Comparison of ENCODE assay signal across 8 mouse cellular contexts in genomic region chr11:65806321-65806904, GRCm38 (mm10). TPM values are rescaled to one million over a fixed set of nuclear protein-coding genes. Genes with fewer than 3 reads are reported as not detected.
DNase-seq lines count a peak whose midpoint lies in the region; ATAC-seq and TF ChIP-seq lines count a peak whose summit lies in the region.

No protein-coding gene starts in this region.

- peak; percentile 43 for ATAC-seq in G1E (ENCODE audit: extremely low read depth, insufficient number of reproducible peaks, low FRiP score, poor library complexity, severe bottlenecking)
- ATAC-seq in embryonic facial prominence, embryonic 13.5 days (ENCODE audit: insufficient number of reproducible peaks, insufficient read depth, low FRiP score, low TSS enrichment, low read depth), result no peak
- no peak; the same call in 1 of the 2 replicates for ATAC-seq in heart, embryonic 16.5 days (replicated peaks; ENCODE audit: extremely low read depth, insufficient read depth, low FRiP score)
- no peak; the same call in none of the 2 replicates for ATAC-seq in limb, embryonic 12.5 days (ENCODE audit: insufficient number of reproducible peaks, insufficient read depth, low FRiP score, low TSS enrichment, low read depth)
- ATAC-seq in midbrain, embryonic 11.5 days (ENCODE audit: low FRiP score), result no peak; the same call in none of the 2 replicates

- H3K9ac ChIP-seq in embryonic facial prominence, embryonic 13.5 days, result peak overlapping the region; percentile 80
- H3K9ac ChIP-seq in heart, embryonic 16.5 days (ENCODE audit: low read length), result peak overlapping the region; percentile 70
- peak overlapping the region; percentile 45 for H3K9ac ChIP-seq in limb, embryonic 12.5 days (replicated peaks)
- H3K9ac ChIP-seq in midbrain, embryonic 11.5 days (ENCODE audit: low read length), result peak overlapping the region; percentile 56

- no peaks in the 10 kb centered on the region for H3K9me3 ChIP-seq in G1E (replicated peaks)
- no peaks in the 10 kb centered on the region for H3K9me3 ChIP-seq in embryonic facial prominence, embryonic 13.5 days
- H3K9me3 ChIP-seq in heart, embryonic 16.5 days (replicated peaks; ENCODE audit: control insufficient read depth, low read length), result no peaks in the 10 kb centered on the region
- H3K9me3 ChIP-seq in limb, embryonic 12.5 days, result no peaks in the 10 kb centered on the region
- H3K9me3 ChIP-seq in midbrain, embryonic 11.5 days (ENCODE audit: control insufficient read depth, low read length), result no peaks in the 10 kb centered on the region

- WGBS in embryonic facial prominence, embryonic 13.5 days, result 2% methylated on average over 20 of the region's 20 CpGs
- under 1% methylated on average over 20 of the region's 20 CpGs for WGBS in heart, embryonic 16.5 days
- 2% methylated on average over 20 of the region's 20 CpGs for WGBS in limb, embryonic 12.5 days
- WGBS in midbrain, embryonic 11.5 days, result 2% methylated on average over 20 of the region's 20 CpGs

- H3K4me1 ChIP-seq in G1E (ENCODE audit: insufficient read depth, low read depth, low read length), result peaks cover 21% of the 10 kb centered on the region
- H3K4me1 ChIP-seq in embryonic facial prominence, embryonic 13.5 days, result peaks cover 9% of the 10 kb centered on the region
- H3K4me1 ChIP-seq in heart, embryonic 16.5 days (ENCODE audit: control insufficient read depth, insufficient read depth, low read length), result peaks cover 12% of the 10 kb centered on the region
- H3K4me1 ChIP-seq in limb, embryonic 12.5 days (replicated peaks), result peaks cover 5% of the 10 kb centered on the region; the same call in 1 of the 2 replicates
- H3K4me1 ChIP-seq in midbrain, embryonic 11.5 days (ENCODE audit: control insufficient read depth, insufficient read depth, low read length), result peaks cover 5% of the 10 kb centered on the region

- no peak overlapping the region for H3K27ac ChIP-seq in embryonic facial prominence, embryonic 13.5 days
- H3K27ac ChIP-seq in heart, embryonic 16.5 days (ENCODE audit: low read length), result peak overlapping the region; percentile 74
- no peak overlapping the region for H3K27ac ChIP-seq in limb, embryonic 12.5 days
- H3K27ac ChIP-seq in midbrain, embryonic 11.5 days (ENCODE audit: low read depth, low read length), result no peak overlapping the region

- TF ChIP-seq CTCF in G1E (IDR thresholded peaks at IDR 0.05; ENCODE audit: low read depth, low read length), result no peak

- peak overlapping the region; percentile 92 for H3K4me2 ChIP-seq in embryonic facial prominence, embryonic 13.5 days
- peak overlapping the region; percentile 97 for H3K4me2 ChIP-seq in heart, embryonic 16.5 days (ENCODE audit: low read depth, low read length)
- peak overlapping the region; percentile 86 for H3K4me2 ChIP-seq in limb, embryonic 12.5 days
- H3K4me2 ChIP-seq in midbrain, embryonic 11.5 days, result peak overlapping the region; percentile 84

- H3K27me3 ChIP-seq in G1E (ENCODE audit: insufficient read depth, low read length), result no peaks in the 10 kb centered on the region
- H3K27me3 ChIP-seq in embryonic facial prominence, embryonic 13.5 days, result no peaks in the 10 kb centered on the region
- H3K27me3 ChIP-seq in heart, embryonic 16.5 days (ENCODE audit: control insufficient read depth, insufficient read depth, low read length), result no peaks in the 10 kb centered on the region
- 0 out of 2 replicates have a peak, but pooled peaks cover 2% of the 10 kb centered on the region for H3K27me3 ChIP-seq in limb, embryonic 12.5 days
- H3K27me3 ChIP-seq in midbrain, embryonic 11.5 days (ENCODE audit: control insufficient read depth, insufficient read depth, low read length), result no peaks in the 10 kb centered on the region

- peak overlapping the region; percentile 95 for H3K4me3 ChIP-seq in G1E (ENCODE audit: low read depth, low read length)
- peak overlapping the region; percentile 72 for H3K4me3 ChIP-seq in embryonic facial prominence, embryonic 13.5 days
- H3K4me3 ChIP-seq in heart, embryonic 16.5 days (ENCODE audit: low read length), result peak overlapping the region; percentile 89
- H3K4me3 ChIP-seq in limb, embryonic 12.5 days (replicated peaks), result peak overlapping the region; percentile 78
- H3K4me3 ChIP-seq in midbrain, embryonic 11.5 days (ENCODE audit: low read depth, low read length), result peak overlapping the region; percentile 59

- H3K36me3 ChIP-seq in G1E (replicated peaks), result peaks cover 10% of the 10 kb centered on the region
- H3K36me3 ChIP-seq in embryonic facial prominence, embryonic 13.5 days, result no peaks in the 10 kb centered on the region
- no peaks in the 10 kb centered on the region for H3K36me3 ChIP-seq in heart, embryonic 16.5 days (ENCODE audit: control insufficient read depth, insufficient read depth)
- no peaks in the 10 kb centered on the region for H3K36me3 ChIP-seq in limb, embryonic 12.5 days
- no peaks in the 10 kb centered on the region for H3K36me3 ChIP-seq in midbrain, embryonic 11.5 days (ENCODE audit: control insufficient read depth, insufficient read depth, low read length)

- DNase-seq in embryo, embryonic 10 days (ENCODE audit: low spot score), result peak; percentile 28
- no peak for DNase-seq in embryo, embryonic 9.5 days (ENCODE audit: extremely low spot score)
- peak; percentile 55 for DNase-seq in G1E (ENCODE audit: low spot score)
- DNase-seq in midbrain, embryonic 11.5 days (ENCODE audit: low spot score, missing footprints), result no peak
- DNase-seq in thymus, postnatal 0 days (ENCODE audit: low spot score), result peak; percentile 70

RNA-seq across cellular contexts. Expression of gene Zkscan6, which starts 0.6 kb away (rescaled TPM):
- total RNA-seq in G1E (2014; fragmentation: Nextera tagmentation) (4.9 and 5.4 TPM in 2 replicates), G1E (2017) (26.8 and 27.1 TPM in 2 replicates)
- 2.4 and 2.8 TPM in 2 replicates for polyA plus RNA-seq in G1E (2012)
- 13.8 and 14.9 TPM in 2 replicates for polyA plus RNA-seq in embryonic facial prominence, embryonic 13.5 days (2015; fragmentation: Nextera tagmentation; extraction: Ambion mirVana)
- 10.9 and 12.8 TPM in 2 replicates for polyA plus RNA-seq in heart, embryonic 16.5 days (2015; fragmentation: Nextera tagmentation; extraction: Ambion mirVana)
- 13.8 and 14.4 TPM in 2 replicates for polyA plus RNA-seq in limb, embryonic 12.5 days (2016; fragmentation: Nextera tagmentation; extraction: Ambion mirVana)
- polyA plus RNA-seq in midbrain, embryonic 11.5 days (2014; fragmentation: Nextera tagmentation; extraction: Ambion mirVana), result 13.5 and 13.6 TPM in 2 replicates
- polyA plus RNA-seq in thymus, postnatal 0 days (2015; fragmentation: Nextera tagmentation; extraction: Ambion mirVana), result 21.3 and 21.8 TPM in 2 replicates

RNA-seq across cellular contexts. Expression of gene Map2k4, which starts 18.3 kb away (rescaled TPM):
- 90.1 and 106 TPM in 2 replicates for total RNA-seq in G1E (2014; fragmentation: Nextera tagmentation)
- total RNA-seq in G1E (2017), result 43.8 and 48.6 TPM in 2 replicates
- 37.7 and 41.9 TPM in 2 replicates for polyA plus RNA-seq in G1E (2012)
- polyA plus RNA-seq in embryonic facial prominence, embryonic 13.5 days (2015; fragmentation: Nextera tagmentation; extraction: Ambion mirVana), result 65.1 and 67.9 TPM in 2 replicates
- 57.6 and 60.4 TPM in 2 replicates for polyA plus RNA-seq in heart, embryonic 16.5 days (2015; fragmentation: Nextera tagmentation; extraction: Ambion mirVana)
- 68.8 and 75.3 TPM in 2 replicates for polyA plus RNA-seq in limb, embryonic 12.5 days (2016; fragmentation: Nextera tagmentation; extraction: Ambion mirVana)
- 85.2 and 86.8 TPM in 2 replicates for polyA plus RNA-seq in midbrain, embryonic 11.5 days (2014; fragmentation: Nextera tagmentation; extraction: Ambion mirVana)
- 36.6 and 44.0 TPM in 2 replicates for polyA plus RNA-seq in thymus, postnatal 0 days (2015; fragmentation: Nextera tagmentation; extraction: Ambion mirVana)

Comparison
In these comparisons a context has a peak if more than half of its experiments do, and no peak if none do; other contexts are left out.
1. DNase-seq: peak in embryo, embryonic 10 days (single experiment), G1E (single experiment) and thymus, postnatal 0 days (single experiment); none in embryo, embryonic 9.5 days (single experiment) and midbrain, embryonic 11.5 days (single experiment).
2. Peak in every context shown above with its lines, with median percentiles within 50 percentile points of each other: H3K4me3 ChIP-seq, H3K4me2 ChIP-seq and H3K9ac ChIP-seq.